Mouse (Mus musculus): Measurements from ENCODE around the gene Sgcb.

- TF ChIP-seq POLR2A (IDR thresholded peaks at IDR 0.05; ENCODE audit: low read depth, low read length) (no peak), CTCF (IDR thresholded peaks at IDR 0.05; ENCODE audit: borderline replicate concordance, insufficient read depth, low read length) (no peak)
These were observed 32.4 kb downstream of the Sgcb start for GRCm38 (mm10) chr5:73615211-73615610.

Data from embryonic fibroblast, embryonic 13.5 days (primary cell).